Mouse (Mus musculus) heart, postnatal 0 days (tissue): Measurements from ENCODE around the gene Zcchc12. TPM values are rescaled to one million over a fixed set of nuclear protein-coding genes. Genes with fewer than 3 reads are reported as not detected.

Experiments used
- ATAC-seq: fragments of 200-750 bp; cut with Nextera tagmentation; 2 replicates; pipeline ENCODE4 v1.8.0; 2017; ENCODE audit warnings: low read depth, moderate number of reproducible peaks, moderate library complexity; ENCODE audit not compliant: insufficient read depth
- DNase-seq: peaks from one replicate; pipeline ENCODE4 v3.0.0-alpha.2; 2016; ENCODE audit warnings: low spot score
- H3K27ac ChIP-seq: fragments of 300-500 bp; sonication (generic); 2 replicates; pipeline ENCODE4 v1.5.1; 2014; ENCODE audit warnings: low read depth, mild to moderate bottlenecking
- H3K27me3 ChIP-seq: fragments of 300-500 bp; sonication (generic); 2 replicates; pipeline ENCODE4 v1.6.1; 2014; ENCODE audit warnings: low read length, mixed read lengths; ENCODE audit not compliant: control insufficient read depth, insufficient read depth
- H3K36me3 ChIP-seq: fragments of 300-500 bp; sonication (generic); replicated peaks from 2 replicates; pipeline ENCODE4 v1.6.1; 2014; ENCODE audit warnings: low read length, mixed read lengths; ENCODE audit not compliant: control insufficient read depth, insufficient read depth
- H3K4me1 ChIP-seq: fragments of 300-500 bp; sonication (generic); 2 replicates; pipeline ENCODE4 v1.6.1; 2014; ENCODE audit warnings: antibody characterized with exemption; ENCODE audit not compliant: control insufficient read depth, insufficient read depth
- H3K4me2 ChIP-seq: fragments of 300-500 bp; sonication (generic); 2 replicates; pipeline ENCODE4 v1.6.1; 2014; ENCODE audit warnings: low read depth, mild to moderate bottlenecking, low read length, moderate library complexity
- H3K4me3 ChIP-seq: fragments of 300-500 bp; sonication (generic); 2 replicates; pipeline ENCODE4 v1.5.1; 2014; ENCODE audit warnings: low read depth, low read length
- H3K9ac ChIP-seq: fragments of 300-500 bp; sonication (generic); replicated peaks from 2 replicates; pipeline ENCODE4 v1.6.1; 2014; ENCODE audit warnings: low read depth, low read length, mixed read lengths
- H3K9me3 ChIP-seq: fragments of 300-500 bp; sonication (generic); replicated peaks from 2 replicates; pipeline ENCODE4 v1.6.1; 2016; ENCODE audit warnings: low read length; ENCODE audit not compliant: control insufficient read depth
- CTCF ChIP-seq: IDR thresholded peaks from 2 replicates; pipeline ENCODE4 v1.5.1; 2016; ENCODE audit warnings: antibody characterized with exemption, control low read depth, low read depth
- EP300 ChIP-seq: IDR thresholded peaks from 2 replicates; pipeline ENCODE4 v1.6.1; 2016; ENCODE audit warnings: antibody characterized with exemption, low read depth
- WGBS: fragments of 180-500 bp; shearing (Covaris S2); extraction: QIAGEN DNeasy Blood & Tissue Kit; methylation state at CpG from one replicate; pipeline ENCODE4 v1.1.7; 2014; 5-methylcytosine and 5-hydroxymethylcytosine counted together
- polyA plus RNA-seq: library from polyadenylated mRNA; unstranded; fragments of >200 nt; fragmentation: Nextera tagmentation; extraction: Ambion mirVana; gene quantifications from 2 replicates; pipeline ENCODE4 v1.2.1, GENCODE M21; 2015
- total RNA-seq: library from RNA; depleted of rRNA; stranded (reverse); fragments of >200 nt; gene quantifications from 2 replicates; pipeline ENCODE4 v1.2.3, GENCODE M21; 2014; ENCODE audit warnings: low replicate concordance; rRNA removed

The Zcchc12 gene
- 0.35 and 0.42 TPM in 2 replicates for total RNA-seq
- 0.66 and 0.77 TPM in 2 replicates for polyA plus RNA-seq

DNA sequence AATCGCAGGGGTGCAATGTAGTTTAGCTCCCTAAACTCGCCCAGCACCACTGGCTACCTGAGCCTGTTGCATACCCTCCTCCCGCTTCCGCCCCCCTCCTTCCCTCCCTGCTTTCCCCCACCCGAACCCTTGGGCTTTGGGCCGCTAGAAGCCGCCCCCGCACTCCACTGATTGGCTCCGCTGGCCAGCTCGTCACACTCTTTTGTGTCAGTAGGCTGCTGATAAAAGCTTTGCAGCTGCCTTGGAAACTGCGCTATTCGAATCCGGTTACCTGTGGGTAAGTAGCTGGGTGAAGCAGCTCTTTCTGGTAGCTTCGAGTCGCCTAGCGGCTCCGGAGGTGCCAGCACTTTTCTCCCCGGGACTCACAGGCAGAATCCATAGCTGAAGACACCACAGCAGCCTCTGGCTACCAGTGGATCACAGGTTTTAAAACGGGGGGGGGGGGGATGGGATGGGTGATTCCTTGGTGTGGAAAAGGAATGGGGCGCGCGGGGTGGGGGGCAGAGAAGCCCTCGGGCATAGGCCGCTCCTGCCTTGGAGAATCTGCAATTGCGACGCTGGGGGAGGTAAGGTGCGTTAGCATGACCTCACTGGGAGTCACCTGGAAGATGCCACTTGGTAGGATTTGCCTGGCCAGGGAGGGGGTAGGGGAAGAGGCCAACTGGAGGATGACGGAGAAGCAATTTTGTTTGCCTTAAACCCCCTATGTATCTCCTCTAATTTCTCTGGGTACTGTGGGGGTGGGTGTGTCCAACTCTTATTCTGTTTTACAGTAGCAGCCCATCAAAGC lies at the start of gene Zcchc12:
Zcchc12 (plus strand) TSS at position 169 of the 790 bp plus-strand sequence.
- H3K9me3 ChIP-seq: no peaks in the 10 kb centered on the region
- ATAC-seq: no peak
- DNase-seq: no peak
- no peak for TF ChIP-seq CTCF
- no peak for TF ChIP-seq EP300
- no peaks in the 10 kb centered on the region for H3K36me3 ChIP-seq
- no peaks in the 10 kb centered on the region for H3K27me3 ChIP-seq
- H3K4me2 ChIP-seq: peak within 1 kb of the TSS; percentile 55
- no peak within 1 kb of the TSS for H3K27ac ChIP-seq
- H3K4me3 ChIP-seq: peak within 1 kb of the TSS; percentile 29
- H3K9ac ChIP-seq: no peak within 1 kb of the TSS
- WGBS: 23% methylated on average over 27 of the region's 28 CpGs
- no peaks in the 10 kb centered on the region for H3K4me1 ChIP-seq

DNA sequence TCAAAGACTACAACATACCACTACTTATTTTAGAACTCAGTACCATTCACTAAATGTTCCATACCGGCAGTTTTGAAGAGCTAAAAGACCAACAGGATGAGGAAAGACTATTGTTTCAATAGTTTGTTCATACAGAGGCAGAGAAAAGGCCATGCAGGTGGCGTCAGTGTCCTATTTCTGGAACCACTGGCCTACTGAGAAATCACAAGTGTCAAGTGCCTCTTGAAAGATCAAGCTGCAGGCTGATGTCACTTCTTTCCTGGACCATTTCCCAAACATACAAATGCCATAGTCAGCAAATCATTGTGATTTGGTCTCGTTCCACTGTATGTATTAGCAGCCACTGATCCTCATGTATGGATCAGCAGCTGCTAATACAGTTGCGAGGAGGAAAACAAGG lies 49.0 kb upstream of the Zcchc12 start:
- Histone ChIP-seq H3K9ac (no peak overlapping the region), H3K4me1 (peaks cover 5% of the 10 kb centered on the region; the same call in 1 of the 2 replicates), H3K4me3 (no peak overlapping the region), H3K4me2 (no peak overlapping the region), H3K9me3 (no peaks in the 10 kb centered on the region), H3K36me3 (no peaks in the 10 kb centered on the region), H3K27ac (peak overlapping the region; percentile 72), H3K27me3 (no peaks in the 10 kb centered on the region)
- DNase-seq: peak; percentile 60
- peak; percentile 81; the same call in 1 of the 2 replicates for ATAC-seq
- TF ChIP-seq CTCF: peak; percentile 15; the same call in 1 of the 2 replicates
- TF ChIP-seq EP300: peak; percentile 52; the same call in 1 of the 2 replicates
- 23% methylated on average over 4 of the region's 4 CpGs for WGBS

DNA sequence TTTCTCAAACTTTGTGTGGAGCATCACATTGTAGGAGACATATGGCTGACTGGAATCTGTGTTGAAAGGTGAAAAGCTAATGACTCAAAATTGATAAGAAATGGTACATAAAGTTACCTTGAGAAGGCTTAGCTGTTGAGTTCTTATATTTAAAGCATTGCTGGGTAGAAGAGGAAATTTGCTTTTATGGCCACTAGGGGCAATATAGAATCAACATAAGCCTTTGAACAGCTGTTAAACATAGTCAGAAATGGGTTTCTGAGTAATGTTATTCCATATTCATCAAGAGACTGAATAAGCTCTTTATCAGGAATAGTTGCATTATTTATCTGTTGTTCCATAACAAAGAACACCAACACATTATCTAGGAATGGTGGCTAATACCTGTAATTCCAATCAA lies 45.6 kb upstream of the Zcchc12 start:
- ATAC-seq (no peak), DNase-seq (no peak)
- no peaks in the 10 kb centered on the region for H3K9me3 ChIP-seq
- H3K4me3 ChIP-seq: no peak overlapping the region
- H3K9ac ChIP-seq: no peak overlapping the region
- TF ChIP-seq CTCF (no peak), EP300 (no peak)
- no peak overlapping the region for H3K27ac ChIP-seq
- no peak overlapping the region for H3K4me2 ChIP-seq
- no peaks in the 10 kb centered on the region; the same call in 1 of the 2 replicates for H3K36me3 ChIP-seq
- H3K27me3 ChIP-seq: no peaks in the 10 kb centered on the region
- peaks cover 5% of the 10 kb centered on the region; the same call in 1 of the 2 replicates for H3K4me1 ChIP-seq

DNA sequence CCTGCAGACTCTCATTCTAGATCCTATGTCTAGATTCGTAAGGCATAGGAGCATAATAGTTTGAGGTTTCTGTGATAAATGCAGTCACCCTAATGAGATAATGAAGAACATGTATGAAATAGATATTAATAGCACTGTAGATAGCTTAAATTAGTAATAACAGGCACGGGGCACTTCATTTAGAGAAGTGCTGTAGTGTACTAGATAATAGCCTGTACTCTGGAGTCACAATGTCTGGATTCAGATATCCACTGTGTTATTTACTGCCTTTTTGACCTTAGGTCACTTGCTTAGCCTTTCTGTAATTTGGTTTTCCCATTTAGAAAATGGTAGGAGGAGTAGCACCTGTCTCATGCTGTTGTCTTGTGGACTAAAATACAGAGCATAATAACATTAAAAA lies 39.0 kb upstream of the Zcchc12 start:
- Histone ChIP-seq H3K27ac (peak overlapping the region; percentile 38; the same call in 1 of the 2 replicates), H3K4me2 (no peak overlapping the region), H3K27me3 (no peaks in the 10 kb centered on the region), H3K9ac (no peak overlapping the region), H3K9me3 (no peaks in the 10 kb centered on the region), H3K4me1 (no peaks in the 10 kb centered on the region), H3K4me3 (no peak overlapping the region), H3K36me3 (no peaks in the 10 kb centered on the region; the same call in 1 of the 2 replicates)
- TF ChIP-seq EP300 (no peak; the same call in 1 of the 2 replicates), CTCF (no peak)
- WGBS: 38% methylated on average over 2 of the region's 2 CpGs
- DNase-seq (no peak), ATAC-seq (peak; percentile 53; the same call in 1 of the 2 replicates)

DNA sequence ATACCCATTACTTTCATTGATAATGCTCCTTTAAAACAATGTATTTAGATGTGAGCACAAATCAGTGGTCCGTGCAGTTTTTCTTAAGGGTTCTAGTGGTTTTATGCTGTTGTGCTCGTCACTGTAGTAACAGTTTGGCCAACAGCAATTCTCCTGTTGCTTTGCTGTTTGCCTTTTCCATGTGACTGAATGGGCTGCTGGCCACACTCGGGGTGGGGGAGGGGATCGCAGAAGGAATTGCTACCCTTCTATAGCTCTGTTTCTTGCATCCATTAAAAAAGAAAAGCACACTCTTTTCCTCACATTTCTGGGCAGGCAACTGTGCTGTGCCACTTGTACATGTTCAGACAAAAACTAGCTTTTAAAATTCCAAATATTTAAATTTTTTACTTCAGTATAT lies 34.1 kb upstream of the Zcchc12 start:
- DNase-seq (no peak), ATAC-seq (no peak; the same call in 1 of the 2 replicates)
- Histone ChIP-seq H3K36me3 (no peaks in the 10 kb centered on the region), H3K27me3 (no peaks in the 10 kb centered on the region), H3K9ac (no peak overlapping the region), H3K4me3 (no peak overlapping the region), H3K4me1 (no peaks in the 10 kb centered on the region), H3K9me3 (no peaks in the 10 kb centered on the region), H3K27ac (no peak overlapping the region), H3K4me2 (no peak overlapping the region)
- no peak for TF ChIP-seq CTCF
- WGBS: 39% methylated on average over 4 of the region's 4 CpGs
